Mouse (Mus musculus): Measurements from ENCODE around the gene Dnajb8. TPM values are rescaled to one million over a fixed set of nuclear protein-coding genes. Genes with fewer than 3 reads are reported as not detected.

Dnajb8 gene
- total and polyA plus RNA-seq, 3 experiments: not detected

- Histone ChIP-seq H3K4me1 (ENCODE audit: control insufficient read depth in 1 of 2, insufficient read depth in 2 of 2) (peaks cover 0 to 11% of the 10 kb centered on the region in 2 experiments; a peak in 2 of 4 replicates), H3K9me3 (replicated peaks; ENCODE audit: low read length) (no peaks in the 10 kb centered on the region), H3K9ac (ENCODE audit: insufficient read depth, low read depth) (no peak overlapping the region), H3K27me3 (replicated peaks) (peaks cover 8% of the 10 kb centered on the region), H3K4me3 (replicated peaks in 1 of 3; ENCODE audit: low read depth in 2 of 3, low read length in 2 of 3, poor library complexity in 1 of 3) (no peak overlapping the region), H3K79me2 (replicated peaks; ENCODE audit: control insufficient read depth, extremely low read depth, insufficient read depth, poor library complexity, severe bottlenecking) (no peaks in the 10 kb centered on the region), H3K27ac (ENCODE audit: insufficient read depth, low read depth) (no peak overlapping the region), H3K4me2 (ENCODE audit: insufficient read depth, low read depth, poor library complexity, severe bottlenecking) (no peak overlapping the region), H3K36me3 (replicated peaks in 1 of 2; ENCODE audit: control insufficient read depth in 1 of 2, insufficient read depth in 1 of 2, low read length in 1 of 2) (no peaks in the 10 kb centered on the region)
- no peak for DNase-seq (ENCODE audit: extremely low read depth)
- TF ChIP-seq TBP (conservative IDR thresholded peaks at IDR 0.05; ENCODE audit: low read depth, low read length) (no peak), POLR2A (IDR thresholded peaks at IDR 0.05; ENCODE audit: low read depth, low read length) (no peak), ZC3H11A (IDR thresholded peaks at IDR 0.05; ENCODE audit: low read depth, low read length) (no peak), E2F4 (IDR thresholded peaks at IDR 0.05; ENCODE audit: insufficient replicate concordance, low read depth, low read length) (no peak), RCOR1 (conservative IDR thresholded peaks at IDR 0.05; ENCODE audit: low read depth, low read length) (no peak), IRF4 (IDR thresholded peaks at IDR 0.05; ENCODE audit: low read depth, low read length) (no peak), MAFK (IDR thresholded peaks at IDR 0.05; ENCODE audit: insufficient replicate concordance, low read length) (no peak), JUN (IDR thresholded peaks at IDR 0.05; ENCODE audit: insufficient read depth, low read depth, low read length) (no peak), CHD1 (IDR thresholded peaks at IDR 0.05; ENCODE audit: low read depth, low read length) (no peak)
- dilution Hi-C loops (cut with MboI; ENCODE audit: extremely low pct_ligation_motif_present, extremely low pct_unique_long_range_greater_than_20kb, low sequenced_read_pairs): no loop called here
- in situ Hi-C loops (cut with MboI; ENCODE audit: low pct_ligation_motif_present, low pct_unique_long_range_greater_than_20kb, low sequenced_read_pairs): no loop called here
These were observed 11.9 kb upstream of the Dnajb8 start for GRCm38 (mm10) chr6:88210182-88210581.

- peaks cover 27% of the 10 kb centered on the region for H3K27me3 ChIP-seq (replicated peaks)
- peaks cover 8% of the 10 kb centered on the region for H3K9me3 ChIP-seq (replicated peaks; ENCODE audit: low read length)
- dilution Hi-C loops (cut with MboI; ENCODE audit: extremely low pct_ligation_motif_present, extremely low pct_unique_long_range_greater_than_20kb, low sequenced_read_pairs) (no loop called here), in situ Hi-C loops (cut with MboI; ENCODE audit: low pct_ligation_motif_present, low pct_unique_long_range_greater_than_20kb, low sequenced_read_pairs) (no loop called here)
- no peak for DNase-seq (ENCODE audit: extremely low read depth)
- H3K4me1 ChIP-seq (ENCODE audit: control insufficient read depth in 1 of 2, insufficient read depth in 2 of 2): no peaks in the 10 kb centered on the region
- no peaks in the 10 kb centered on the region for H3K79me2 ChIP-seq (replicated peaks; ENCODE audit: control insufficient read depth, extremely low read depth, insufficient read depth, poor library complexity, severe bottlenecking)
- H3K9ac ChIP-seq (ENCODE audit: insufficient read depth, low read depth): no peak overlapping the region
- TF ChIP-seq POLR2AphosphoS2 (IDR thresholded peaks at IDR 0.05; ENCODE audit: low read depth, low read length) (no peak), ELF1 (IDR thresholded peaks at IDR 0.05; ENCODE audit: low read depth, low read length) (no peak), GABPA (IDR thresholded peaks at IDR 0.05; ENCODE audit: insufficient replicate concordance, low read depth, low read length) (no peak), USF1 (IDR thresholded peaks at IDR 0.05; ENCODE audit: low read depth, low read length) (no peak), CTCF (conservative IDR thresholded peaks at IDR 0.05 in 1 of 2, IDR thresholded peaks at IDR 0.05 in 1 of 2; ENCODE audit: low read depth in 2 of 2, low read length in 2 of 2) (no peak), MEF2A (IDR thresholded peaks at IDR 0.05; ENCODE audit: borderline replicate concordance, low read depth, low read length) (no peak), JUND (conservative IDR thresholded peaks at IDR 0.05; ENCODE audit: low read depth, low read length) (no peak), KAT2A (IDR thresholded peaks at IDR 0.05; ENCODE audit: insufficient replicate concordance, low read length) (no peak), SIN3A (IDR thresholded peaks at IDR 0.05; ENCODE audit: low read length) (no peak), SMC3 (IDR thresholded peaks at IDR 0.05; ENCODE audit: low read depth, low read length) (no peak), MXI1 (IDR thresholded peaks at IDR 0.05; ENCODE audit: low read depth, low read length) (no peak), MAX (IDR thresholded peaks at IDR 0.05; ENCODE audit: low read length) (no peak), ZNF384 (IDR thresholded peaks at IDR 0.05; ENCODE audit: low read depth, low read length) (no peak), ZC3H11A (IDR thresholded peaks at IDR 0.05; ENCODE audit: low read depth, low read length) (no peak), TCF12 (IDR thresholded peaks at IDR 0.05; ENCODE audit: low read depth, low read length) (no peak)
- H3K4me2 ChIP-seq (ENCODE audit: insufficient read depth, low read depth, poor library complexity, severe bottlenecking): no peak overlapping the region
- no peak overlapping the region for H3K27ac ChIP-seq (ENCODE audit: insufficient read depth, low read depth)
- H3K36me3 ChIP-seq (replicated peaks in 1 of 2; ENCODE audit: control insufficient read depth in 1 of 2, insufficient read depth in 1 of 2, low read length in 1 of 2): no peaks in the 10 kb centered on the region
- no peak overlapping the region for H3K4me3 ChIP-seq (replicated peaks in 1 of 3; ENCODE audit: low read depth in 2 of 3, low read length in 2 of 3, poor library complexity in 1 of 3)
These were observed 6.3 kb upstream of the Dnajb8 start for GRCm38 (mm10) chr6:88215797-88216196.

Data from CH12.LX (cell line).